Comparison of ENCODE assay signal across 9 mouse cellular contexts in the genomic region with DNA sequence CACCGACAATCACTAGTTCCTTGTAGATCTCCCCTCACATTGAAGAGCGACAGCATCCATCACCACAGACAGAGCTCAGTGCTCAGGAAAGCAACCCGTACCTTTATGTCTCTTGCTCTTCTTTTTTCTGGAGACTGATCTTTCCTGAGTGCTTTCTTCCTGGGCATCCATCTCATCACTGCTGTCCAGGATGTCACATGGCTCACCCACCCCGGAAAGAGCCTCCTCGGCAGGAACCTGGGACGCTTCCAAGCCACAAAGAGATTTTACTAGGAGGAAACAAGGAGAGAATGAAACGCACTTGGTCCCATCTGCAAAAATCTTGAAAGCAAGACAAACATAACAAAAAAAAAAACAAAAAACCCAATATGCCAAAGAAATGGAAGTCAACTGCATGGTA. TPM values are rescaled to one million over a fixed set of nuclear protein-coding genes. Genes with fewer than 3 reads are reported as not detected.
A peak's percentile ranks its signal among the peaks of the same experiment; 100 is the strongest.
DNase-seq lines count a peak whose midpoint lies in the region; ATAC-seq and TF ChIP-seq lines count a peak whose summit lies in the region.
"Had no signal": no experiment of that assay in that cellular context is flagged by ENCODE, and none has a peak within 500 bp of the region (broad histone marks: within the 10 kb centered on the region; RNA-seq: fewer than 3 reads in every experiment).

No protein-coding gene starts in this region.

- no peak for TF ChIP-seq POLR2A in embryonic fibroblast, embryonic 13.5 days (IDR thresholded peaks at IDR 0.05; ENCODE audit: low read depth, low read length)

- no peak overlapping the region; the same call in 1 of the 2 replicates for H3K4me3 ChIP-seq in lung, postnatal 0 days (ENCODE audit: low read depth, low read length)
- peak overlapping the region; percentile 99 for H3K4me3 ChIP-seq in embryonic fibroblast, embryonic 13.5 days (ENCODE audit: insufficient read depth, low read length)
- peak overlapping the region; percentile 88 for H3K4me3 ChIP-seq in limb, embryonic 13.5 days
- H3K4me3 ChIP-seq in stomach, postnatal 0 days (ENCODE audit: low read depth, low read length) = peak overlapping the region; percentile 83

- no peak for TF ChIP-seq CTCF in lung, postnatal 0 days (IDR thresholded peaks at IDR 0.05)
- TF ChIP-seq CTCF in embryonic fibroblast, embryonic 13.5 days (IDR thresholded peaks at IDR 0.05; ENCODE audit: borderline replicate concordance, insufficient read depth, low read length) = no peak
- no peak for TF ChIP-seq CTCF in stomach, postnatal 0 days (IDR thresholded peaks at IDR 0.05; ENCODE audit: low read depth)

- peaks cover 5% of the 10 kb centered on the region; the same call in 1 of the 2 replicates for H3K4me1 ChIP-seq in lung, postnatal 0 days (ENCODE audit: insufficient read depth, low read depth, low read length)
- 0 out of 2 replicates have a peak, but pooled peaks cover 2% of the 10 kb centered on the region for H3K4me1 ChIP-seq in embryonic fibroblast, embryonic 13.5 days (ENCODE audit: control insufficient read depth, insufficient read depth, low read length)
- H3K4me1 ChIP-seq in limb, embryonic 13.5 days = peaks cover 20% of the 10 kb centered on the region
- H3K4me1 ChIP-seq in stomach, postnatal 0 days (replicated peaks; ENCODE audit: control insufficient read depth, insufficient read depth) = no peaks in the 10 kb centered on the region

- DNase-seq in lung, postnatal 0 days (ENCODE audit: low spot score) = no peak
- DNase-seq in lung, postnatal 25 days (ENCODE audit: low spot score) = no peak
- DNase-seq in stomach, postnatal 0 days (ENCODE audit: low spot score) = no peak
- DNase-seq in right cerebral cortex, postnatal 4 days = no peak
- DNase-seq in adrenal gland, postnatal 10 days = no peak
- DNase-seq: cerebellum, postnatal 14 days; left cerebral cortex, postnatal 4 days had no signal

- H3K36me3 ChIP-seq in lung, postnatal 0 days (ENCODE audit: insufficient read depth, low read length) = peaks cover 22% of the 10 kb centered on the region
- peaks cover 43% of the 10 kb centered on the region for H3K36me3 ChIP-seq in limb, embryonic 13.5 days
- peaks cover 7% of the 10 kb centered on the region for H3K36me3 ChIP-seq in stomach, postnatal 0 days (ENCODE audit: control insufficient read depth, insufficient read depth, low read length)

- no peak for TF ChIP-seq EP300 in lung, postnatal 0 days (IDR thresholded peaks at IDR 0.05)
- TF ChIP-seq EP300 in stomach, postnatal 0 days (optimal IDR thresholded peaks at IDR 0.05) = no peak

- peak overlapping the region; percentile 64; the same call in 1 of the 2 replicates for H3K4me2 ChIP-seq in lung, postnatal 0 days (replicated peaks; ENCODE audit: low read depth, low read length)
- peak overlapping the region; percentile 86 for H3K4me2 ChIP-seq in limb, embryonic 13.5 days (replicated peaks)
- H3K4me2 ChIP-seq in stomach, postnatal 0 days (replicated peaks; ENCODE audit: low read depth) = peak overlapping the region; percentile 66

- no peak overlapping the region; the same call in 1 of the 2 replicates for H3K27ac ChIP-seq in lung, postnatal 0 days (ENCODE audit: low read length)
- H3K27ac ChIP-seq in embryonic fibroblast, embryonic 13.5 days (ENCODE audit: insufficient read depth, low read length) = no peak overlapping the region
- no peak overlapping the region for H3K27ac ChIP-seq in limb, embryonic 13.5 days
- peak overlapping the region; percentile 95; the same call in 1 of the 2 replicates for H3K27ac ChIP-seq in stomach, postnatal 0 days (replicated peaks)

- ATAC-seq in lung, postnatal 0 days = no peak
- no peak for ATAC-seq in limb, embryonic 13.5 days (ENCODE audit: low FRiP score, low read depth)
- ATAC-seq in stomach, postnatal 0 days (ENCODE audit: low FRiP score, low TSS enrichment) = no peak

- H3K9ac ChIP-seq in lung, postnatal 0 days (replicated peaks; ENCODE audit: low read depth) = no peak overlapping the region
- H3K9ac ChIP-seq in limb, embryonic 13.5 days = peak overlapping the region; percentile 93
- peak overlapping the region; percentile 96 for H3K9ac ChIP-seq in stomach, postnatal 0 days (ENCODE audit: low read length)

- 49% methylated on average over 7 of the region's 7 CpGs for WGBS in lung, postnatal 0 days
- 78% methylated on average over 7 of the region's 7 CpGs for WGBS in limb, embryonic 13.5 days
- 66% methylated on average over 7 of the region's 7 CpGs for WGBS in stomach, postnatal 0 days

- no peaks in the 10 kb centered on the region for H3K9me3 ChIP-seq in lung, postnatal 0 days (ENCODE audit: low read length)
- no peaks in the 10 kb centered on the region for H3K9me3 ChIP-seq in limb, embryonic 13.5 days
- no peaks in the 10 kb centered on the region for H3K9me3 ChIP-seq in stomach, postnatal 0 days (ENCODE audit: control insufficient read depth, low read length)

- H3K27me3 ChIP-seq in lung, postnatal 0 days (replicated peaks; ENCODE audit: insufficient read depth, low read length) = no peaks in the 10 kb centered on the region
- H3K27me3 ChIP-seq in limb, embryonic 13.5 days = no peaks in the 10 kb centered on the region
- no peaks in the 10 kb centered on the region for H3K27me3 ChIP-seq in stomach, postnatal 0 days (ENCODE audit: control insufficient read depth, insufficient read depth, low read length)

RNA-seq across cellular contexts. Expression of gene Tmem183a, which starts 1.1 kb away (rescaled TPM):
- polyA plus RNA-seq in lung, postnatal 0 days (2015; fragmentation: Nextera tagmentation; extraction: Ambion mirVana) = 42.9 and 44.8 TPM in 2 replicates
- 66.3 and 68.0 TPM in 2 replicates for polyA plus RNA-seq in embryonic fibroblast, embryonic 13.5 days (2011; ENCODE audit: insufficient read length, low read depth, missing spikeins)
- polyA plus RNA-seq in limb, embryonic 13.5 days (2015; fragmentation: Nextera tagmentation; extraction: Ambion mirVana) = 81.0 and 90.9 TPM in 2 replicates
- polyA plus RNA-seq in stomach, postnatal 0 days (2015; fragmentation: Nextera tagmentation; extraction: Ambion mirVana) = 64.9 and 65.6 TPM in 2 replicates
- total RNA-seq in adrenal gland, postnatal 10 days (2021) = 10 to 100 TPM; 39.9 to 48.3 TPM

RNA-seq across cellular contexts. Expression of gene 4933406M09Rik, which starts 25.1 kb away (rescaled TPM):
- 0.06 TPM in 1 of 2 replicates, not detected in the other for polyA plus RNA-seq in lung, postnatal 0 days (2015; fragmentation: Nextera tagmentation; extraction: Ambion mirVana)
- not detected in 2 replicates for polyA plus RNA-seq in embryonic fibroblast, embryonic 13.5 days (2011; ENCODE audit: insufficient read length, low read depth, missing spikeins)
- polyA plus RNA-seq in limb, embryonic 13.5 days (2015; fragmentation: Nextera tagmentation; extraction: Ambion mirVana) = not detected in 2 replicates
- polyA plus RNA-seq in stomach, postnatal 0 days (2015; fragmentation: Nextera tagmentation; extraction: Ambion mirVana) = not detected in 2 replicates
- not detected for total RNA-seq in adrenal gland, postnatal 10 days (2021)
- total RNA-seq: left cerebral cortex, postnatal 4 days had no signal

RNA-seq across cellular contexts. Expression of gene Ppfia4, which starts 27.9 kb away (rescaled TPM):
- 4.5 TPM in 2 replicates for polyA plus RNA-seq in lung, postnatal 0 days (2015; fragmentation: Nextera tagmentation; extraction: Ambion mirVana)
- 1.2 and 1.4 TPM in 2 replicates for polyA plus RNA-seq in embryonic fibroblast, embryonic 13.5 days (2011; ENCODE audit: insufficient read length, low read depth, missing spikeins)
- polyA plus RNA-seq in limb, embryonic 13.5 days (2015; fragmentation: Nextera tagmentation; extraction: Ambion mirVana) = 10.3 and 10.4 TPM in 2 replicates
- 2.8 TPM in 2 replicates for polyA plus RNA-seq in stomach, postnatal 0 days (2015; fragmentation: Nextera tagmentation; extraction: Ambion mirVana)
- 1 to 10 TPM; 1.5 to 3.0 TPM for total RNA-seq in adrenal gland, postnatal 10 days (2021)

RNA-seq across cellular contexts. Expression of gene Cyb5r1, which starts 44.7 kb away (rescaled TPM):
- 15.3 and 22.2 TPM in 2 replicates for polyA plus RNA-seq in lung, postnatal 0 days (2015; fragmentation: Nextera tagmentation; extraction: Ambion mirVana)
- polyA plus RNA-seq in embryonic fibroblast, embryonic 13.5 days (2011; ENCODE audit: insufficient read length, low read depth, missing spikeins) = 135 and 158 TPM in 2 replicates
- 41.9 and 43.1 TPM in 2 replicates for polyA plus RNA-seq in limb, embryonic 13.5 days (2015; fragmentation: Nextera tagmentation; extraction: Ambion mirVana)
- 14.2 and 14.3 TPM in 2 replicates for polyA plus RNA-seq in stomach, postnatal 0 days (2015; fragmentation: Nextera tagmentation; extraction: Ambion mirVana)
- total RNA-seq in adrenal gland, postnatal 10 days (2021) = 10 to 100 TPM; 21.0 to 33.0 TPM

RNA-seq across cellular contexts. Expression of gene Adipor1, which starts 54.5 kb away (rescaled TPM):
- polyA plus RNA-seq in lung, postnatal 0 days (2015; fragmentation: Nextera tagmentation; extraction: Ambion mirVana) = 123 and 126 TPM in 2 replicates
- 87.5 and 99.8 TPM in 2 replicates for polyA plus RNA-seq in embryonic fibroblast, embryonic 13.5 days (2011; ENCODE audit: insufficient read length, low read depth, missing spikeins)
- 86.3 and 89.6 TPM in 2 replicates for polyA plus RNA-seq in limb, embryonic 13.5 days (2015; fragmentation: Nextera tagmentation; extraction: Ambion mirVana)
- polyA plus RNA-seq in stomach, postnatal 0 days (2015; fragmentation: Nextera tagmentation; extraction: Ambion mirVana) = 84.4 and 90.2 TPM in 2 replicates
- total RNA-seq in adrenal gland, postnatal 10 days (2021) = 100 to 1,000 TPM; 114 to 116 TPM
